Mouse (Mus musculus) spleen, adult 2 months (tissue): ENCODE measurements around the gene Gm49450.

Experiments
- CTCF ChIP-seq: fragments of 200-500 bp; IDR thresholded peaks from 2 replicates; pipeline ENCODE4 v1.5.1; 2011; ENCODE audit warnings: mild to moderate bottlenecking, inconsistent platforms; ENCODE audit not compliant: insufficient read depth, insufficient read length, insufficient replicate concordance; ENCODE audit errors: extremely low read depth
- POLR2A ChIP-seq: fragments of 200-500 bp; IDR thresholded peaks from 2 replicates; pipeline ENCODE4 v1.6.1; 2011; ENCODE audit warnings: low read depth, low read length, inconsistent platforms

- TF ChIP-seq CTCF = no peak
- no peak for TF ChIP-seq POLR2A
These were observed 11.3 kb downstream of the Gm49450 start for GRCm38 (mm10) chr15:98942081-98942480.
